Mouse (Mus musculus) gastrocnemius, postnatal 25 days (tissue): ENCODE measurements at regions not wholly inside any gene's neighbourhood (a gene's known extent, or its start where the extent isn't known, plus 50 kb on each side); places are given as distances from the start of the nearest gene placed in this dataset.
"Not testable (repeated sequence)": the region's sequence is repeated elsewhere in the genome, so short reads cannot be mapped to it uniquely, and the experiment has no call there.

Experiments
- DNase-seq: peaks from one replicate; pipeline ENCODE4 v3.0.0; 2022

- no peak for DNase-seq
Observed at GRCm38 (mm10) chr7:111843715-111844114, 63.9 kb upstream of the Galnt18 start.

DNA sequence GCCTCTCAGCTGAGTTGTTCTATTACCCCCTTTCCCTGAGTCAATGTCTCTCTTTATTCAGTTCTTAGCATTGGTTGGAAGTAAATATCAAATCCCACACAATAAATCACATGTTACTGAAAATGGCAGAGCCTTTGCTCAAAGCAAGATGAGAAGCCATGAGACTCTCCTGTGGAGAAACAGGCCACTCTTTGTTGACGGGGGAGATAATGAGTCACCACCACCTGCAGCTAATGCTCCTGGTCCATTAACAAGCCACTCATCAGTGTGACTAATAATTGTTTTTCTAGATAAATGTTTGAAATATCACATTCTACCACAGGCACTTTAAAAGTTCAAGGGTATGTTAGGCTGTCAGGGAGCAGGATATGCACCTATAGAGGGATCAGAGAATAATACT lies 61.0 kb upstream of the Galnt18 start:
- no peak for DNase-seq

DNA sequence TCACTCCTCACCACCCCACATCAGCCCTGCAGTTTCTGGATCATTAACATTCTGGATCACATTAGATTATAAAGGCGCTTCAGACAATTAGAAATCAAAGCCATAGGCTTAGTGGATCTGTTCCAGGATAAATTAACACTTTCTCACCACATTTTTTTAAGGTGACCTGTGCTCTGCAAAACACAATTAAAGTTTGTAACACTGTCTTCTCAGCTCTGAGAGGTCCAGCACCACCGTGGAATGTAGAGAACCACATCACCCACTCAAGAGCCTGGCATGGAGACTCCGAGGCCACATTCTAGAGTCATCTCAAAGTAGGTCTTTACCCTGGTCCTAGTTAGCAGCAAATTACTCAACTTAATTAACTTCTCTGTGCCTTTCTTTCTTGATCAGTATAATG lies 58.4 kb upstream of the Galnt18 start:
- DNase-seq: no peak

- DNase-seq: not testable (repeated sequence)
Observed at GRCm38 (mm10) chr7:111834356-111834755, 54.6 kb upstream of the Galnt18 start.

DNA sequence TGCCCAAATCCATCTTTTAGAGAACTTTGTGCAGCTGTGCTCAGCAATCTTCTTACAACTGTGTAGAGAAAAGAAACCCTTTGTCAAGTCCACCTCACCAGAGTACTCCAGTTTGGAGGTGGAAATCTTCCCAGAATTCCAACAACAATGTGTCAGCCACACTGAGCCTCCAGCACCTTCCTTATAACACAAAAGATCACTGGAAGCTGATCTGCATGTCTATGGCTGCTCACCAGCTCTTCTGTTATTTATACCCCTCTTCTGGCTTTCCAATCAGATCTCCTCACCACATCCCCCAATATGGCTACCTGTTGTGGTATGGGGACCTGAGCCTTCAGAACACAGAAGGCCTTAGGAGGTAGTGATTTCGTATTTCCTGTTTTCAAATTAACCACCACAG lies 50.2 kb upstream of the Galnt18 start:
- DNase-seq: no peak
